Mouse (Mus musculus) C2C12 (cell line): ENCODE measurements around the gene Sidt1.

Experiments
- CTCF ChIP-seq: IDR thresholded peaks from one replicate; pipeline ENCODE4 v1.5.1; 2011; ENCODE audit not compliant: control insufficient read depth, insufficient read depth, insufficient read length
- MAX ChIP-seq: IDR thresholded peaks from one replicate; pipeline ENCODE4 v1.6.1; 2011; ENCODE audit warnings: mild to moderate bottlenecking, control low read depth
- MYOD1 ChIP-seq: IDR thresholded peaks from one replicate; pipeline ENCODE4 v1.6.1; 2011; ENCODE audit warnings: low read depth; ENCODE audit not compliant: control insufficient read depth, insufficient read length
- MYOG ChIP-seq: IDR thresholded peaks from one replicate; pipeline ENCODE4 v1.6.1; 2011; ENCODE audit not compliant: control insufficient read depth, insufficient read length; ENCODE audit errors: extremely low read depth
- USF1 ChIP-seq: IDR thresholded peaks from one replicate; pipeline ENCODE4 v1.6.1; 2011; ENCODE audit warnings: low read depth, mild to moderate bottlenecking, control low read depth, moderate library complexity

DNA sequence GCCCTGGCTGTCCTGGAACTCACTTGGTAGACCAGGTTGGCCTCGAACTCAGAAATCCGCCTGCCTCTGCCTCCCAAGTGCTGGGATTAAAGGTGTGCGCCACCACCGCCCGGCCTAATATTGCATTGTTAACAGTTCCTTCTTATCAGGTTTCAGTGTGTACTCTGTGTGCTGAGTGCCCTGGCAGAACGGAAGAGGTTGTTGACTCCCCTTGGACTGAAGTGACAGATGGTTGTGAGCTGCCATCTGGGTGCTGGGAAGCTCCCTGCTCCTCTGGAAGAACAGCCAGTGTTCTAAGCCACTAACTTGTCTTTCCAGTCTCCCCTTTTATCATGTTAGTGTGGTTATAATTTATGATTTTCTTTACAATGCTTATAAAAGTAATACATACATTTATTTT is 128.7 kb downstream of the Sidt1 start:
- TF ChIP-seq MYOG (no peak), CTCF (no peak), MYOD1 (no peak), USF1 (no peak), MAX (no peak)
